Comparison of ENCODE assay signal across 8 mouse cellular contexts in genomic region chr13:52530008-52530945, GRCm38 (mm10). TPM values are rescaled to one million over a fixed set of nuclear protein-coding genes. Genes with fewer than 3 reads are reported as not detected.
DNase-seq lines count a peak whose midpoint lies in the region; ATAC-seq lines count a peak whose summit lies in the region.

No protein-coding gene starts in this region.

- H3K9me3 ChIP-seq in megakaryocyte, embryonic 14.5 days: peaks cover 10% of the 10 kb centered on the region

- intact Hi-C loops in gastrocnemius, postnatal 14 days (cut with DNase I; ENCODE audit: low total_unique reads): loop anchor here (10.0 kb wide), 1 partner anchor 695 kb away; no protein-coding TSS in a partner anchor

- peaks cover 35% of the 10 kb centered on the region for H3K27me3 ChIP-seq in megakaryocyte, embryonic 14.5 days (replicated peaks)

- ATAC-seq in common myeloid progenitor, adult 5-6 weeks (replicated peaks; ENCODE audit: low read depth, poor library complexity, severe bottlenecking): peak; percentile 96

- peak overlapping the region; percentile 95 for H3K4me3 ChIP-seq in megakaryocyte, embryonic 14.5 days (replicated peaks)

- peaks cover 11% of the 10 kb centered on the region for H3K36me3 ChIP-seq in megakaryocyte, embryonic 14.5 days (replicated peaks; ENCODE audit: low read length)

- peaks cover 50% of the 10 kb centered on the region for H3K4me1 ChIP-seq in megakaryocyte, embryonic 14.5 days

- DNase-seq in WW6 (ENCODE audit: low read depth, low spot score): peak; percentile 63
- DNase-seq in gastrocnemius, postnatal 14 days: peak; percentile 68
- DNase-seq in induced T-regulatory cell, adult 2 months (ENCODE audit: low read depth): peak; percentile 25
- DNase-seq in left cerebral cortex, adult 9 months (ENCODE audit: low spot score in 2 of 2): peak; percentile 75 to 85
- DNase-seq in right cerebral cortex, adult 2 months (ENCODE audit: low spot score in 2 of 2): peak; percentile 81
- DNase-seq in urinary bladder, postnatal 10 days (ENCODE audit: low spot score): peak; percentile 38

RNA-seq across cellular contexts. Expression of gene Diras2, which starts 0.8 kb away (rescaled TPM):
- total RNA-seq in common myeloid progenitor, adult 5-6 weeks (2017): 1.5 and 2.0 TPM in 2 replicates
- total RNA-seq in gastrocnemius, postnatal 14 days (2021): under 1 TPM; 0.06 to 0.13 TPM
- polyA plus RNA-seq in megakaryocyte, embryonic 14.5 days (2012; ENCODE audit: insufficient read depth, low replicate concordance): 1.3 TPM in 1 of 2 replicates, not detected in the other

RNA-seq across cellular contexts. Expression of gene Syk, which starts 52.7 kb away (rescaled TPM):
- 79.3 and 83.0 TPM in 2 replicates for total RNA-seq in common myeloid progenitor, adult 5-6 weeks (2017)
- total RNA-seq in gastrocnemius, postnatal 14 days (2021): 1 to 10 TPM; 2.5 to 3.3 TPM
- 33.3 and 55.7 TPM in 2 replicates for polyA plus RNA-seq in megakaryocyte, embryonic 14.5 days (2012; ENCODE audit: insufficient read depth, low replicate concordance)

Comparison
In these comparisons a context has a peak if more than half of its experiments do, and no peak if none do; other contexts are left out.
1. Peak in every context shown above with its lines: DNase-seq, ATAC-seq and H3K4me3 ChIP-seq.
2. DNase-seq: peak in every context shown above with its lines; median percentile 81 in right cerebral cortex, adult 2 months; 80 in left cerebral cortex, adult 9 months; 68 in gastrocnemius, postnatal 14 days; 63 in WW6; 38 in urinary bladder, postnatal 10 days; 25 in induced T-regulatory cell, adult 2 months.
3. RNA of gene Syk, which starts 52.7 kb away (total RNA-seq): 79.3 to 83.0 TPM in common myeloid progenitor, adult 5-6 weeks; 2.5 to 3.3 TPM in gastrocnemius, postnatal 14 days; every median in the first group is over 10 times any median in the second.